Mouse (Mus musculus) embryonic fibroblast, embryonic 13.5 days (primary cell): Measurements from ENCODE around the gene Slc45a3.

ENCODE experiments used
- CTCF ChIP-seq: IDR thresholded peaks from 2 replicates; pipeline ENCODE4 v1.5.1; 2011; ENCODE audit warnings: mild to moderate bottlenecking, control low read depth, low read length, moderate library complexity, borderline replicate concordance; ENCODE audit not compliant: insufficient read depth
- POLR2A ChIP-seq: IDR thresholded peaks from 2 replicates; pipeline ENCODE4 v1.6.1; 2011; ENCODE audit warnings: low read depth, mild to moderate bottlenecking, control low read depth, low read length, moderate library complexity

DNA sequence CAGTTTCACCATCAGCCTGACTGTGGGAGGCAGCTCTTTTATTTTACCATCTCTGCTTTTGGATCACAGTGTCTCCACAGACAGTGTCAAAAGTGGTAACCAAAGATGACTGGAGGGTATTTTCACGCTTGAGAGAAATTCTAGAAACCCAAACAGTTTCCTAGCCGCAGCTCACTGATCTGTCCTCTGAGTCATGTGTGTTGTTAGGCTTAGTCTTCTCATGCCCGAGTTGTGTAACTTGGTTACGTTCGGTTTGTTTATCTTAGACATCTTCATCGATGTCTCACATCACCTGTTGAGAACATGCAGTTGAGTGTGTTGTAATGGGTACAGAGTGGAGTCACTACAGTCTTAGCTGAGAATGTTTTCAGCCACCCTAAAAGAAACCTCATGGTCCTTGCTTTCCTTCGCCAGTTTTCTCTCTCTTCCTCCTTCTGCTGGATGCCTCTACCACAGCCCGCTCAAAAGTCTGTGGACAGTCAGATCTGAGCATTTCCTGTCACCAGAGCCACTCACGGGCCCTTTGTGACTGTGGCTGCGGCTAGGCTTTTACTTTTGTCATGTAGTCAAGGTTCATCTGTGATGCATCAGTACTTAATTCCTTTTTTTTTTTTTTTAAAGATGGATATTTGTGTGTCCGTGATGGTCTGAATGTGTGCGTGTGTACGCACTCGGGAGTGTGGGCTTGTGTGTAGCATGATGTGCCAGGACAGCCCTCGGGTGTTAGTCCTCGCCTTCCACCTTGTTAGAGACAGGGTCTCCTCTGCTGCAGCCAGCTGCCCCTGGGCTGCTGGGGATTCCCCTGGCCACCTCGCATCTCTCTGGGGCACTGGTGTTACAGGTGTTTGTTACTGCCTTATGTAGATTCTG lies 48.1 kb downstream of the Slc45a3 start:
- TF ChIP-seq CTCF (no peak), POLR2A (no peak)
